ENCODE assay signal across 22 mouse cellular contexts in the genomic region with DNA sequence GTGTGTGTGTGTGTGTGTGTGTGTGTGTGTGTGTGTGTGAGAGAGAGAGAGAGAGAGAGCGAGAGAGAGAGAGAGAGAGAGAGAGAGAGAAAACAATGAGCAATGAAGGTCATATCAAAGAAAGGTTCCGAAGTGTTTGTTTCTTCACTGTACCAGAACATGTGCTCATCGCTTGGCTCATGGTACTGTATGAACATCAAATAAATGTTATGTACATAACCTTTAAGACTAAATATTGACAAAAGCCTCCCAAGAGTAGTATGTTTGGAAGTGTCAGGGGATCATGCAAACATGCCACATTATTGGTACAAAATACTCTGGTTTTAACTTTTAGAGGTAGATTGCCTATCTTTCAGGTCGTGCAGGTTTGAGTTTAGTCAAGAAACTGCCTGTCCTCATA.
DNase-seq lines count a peak whose midpoint lies in the region; ATAC-seq and TF ChIP-seq lines count a peak whose summit lies in the region.
"Had no signal": no experiment of that assay in that cellular context is flagged by ENCODE, and none has a peak within 500 bp of the region (broad histone marks: within the 10 kb centered on the region; RNA-seq: fewer than 3 reads in every experiment).

No protein-coding gene starts in this region.

- H3K4me2 ChIP-seq in liver, embryonic 14.5 days (ENCODE audit: low read depth) = no peak overlapping the region
- no peak overlapping the region for H3K4me2 ChIP-seq in liver, embryonic 11.5 days
- H3K4me2 ChIP-seq in liver, postnatal 0 days (ENCODE audit: low read depth, low read length) = no peak overlapping the region
- no peak overlapping the region for H3K4me2 ChIP-seq in stomach, embryonic 16.5 days (ENCODE audit: low read depth, low read length)
- H3K4me2 ChIP-seq: embryonic facial prominence, embryonic 12.5 days; embryonic facial prominence, embryonic 15.5 days; heart, embryonic 11.5 days; hindbrain, embryonic 12.5 days had no signal

- H3K4me3 ChIP-seq in liver, embryonic 14.5 days (ENCODE audit: insufficient read depth in 1 of 2, low read depth in 2 of 2, low read length in 2 of 2) = no peak overlapping the region
- H3K4me3 ChIP-seq in liver, embryonic 11.5 days (ENCODE audit: low read depth, low read length) = no peak overlapping the region
- no peak overlapping the region for H3K4me3 ChIP-seq in liver, postnatal 0 days (ENCODE audit: low read depth, low read length)
- H3K4me3 ChIP-seq in stomach, embryonic 16.5 days (replicated peaks; ENCODE audit: low read length) = no peak overlapping the region
- H3K4me3 ChIP-seq: embryonic facial prominence, embryonic 12.5 days; embryonic facial prominence, embryonic 15.5 days; gastrocnemius, adult 2 months; hindbrain, embryonic 12.5 days had no signal

- WGBS in liver, embryonic 14.5 days (ENCODE audit: insufficient replicate concordance) = 59% methylated on average over 4 of the region's 4 CpGs
- 78% methylated on average over 4 of the region's 4 CpGs for WGBS in liver, embryonic 11.5 days
- 64% methylated on average over 4 of the region's 4 CpGs for WGBS in liver, postnatal 0 days (ENCODE audit: insufficient replicate concordance)
- WGBS in stomach, embryonic 16.5 days = 57% methylated on average over 4 of the region's 4 CpGs

- DNase-seq in liver, embryonic 14.5 days (ENCODE audit: low read depth in 3 of 3, low spot score in 3 of 3) = peak in 1 of 3 experiments; percentile 5
- no peak for DNase-seq in liver, embryonic 11.5 days (ENCODE audit: low spot score)
- no peak for DNase-seq in liver, postnatal 0 days
- no peak for DNase-seq in ovary, adult 18-20 months (ENCODE audit: low spot score)
- DNase-seq: adrenal gland, adult 2 months; adrenal gland, postnatal 14 days; cerebellum, adult 11 months; cerebellum, adult 2 months; cerebellum, adult 9-11 months; cerebellum, postnatal 25 days; forebrain, postnatal 0 days; gastrocnemius, adult 2 months; gastrocnemius, postnatal 14 days; heart, adult 11 months had no signal

- H3K9me3 ChIP-seq in liver, embryonic 14.5 days (ENCODE audit: control insufficient read depth, low read length) = no peaks in the 10 kb centered on the region
- no peaks in the 10 kb centered on the region for H3K9me3 ChIP-seq in liver, embryonic 11.5 days (ENCODE audit: control insufficient read depth, low read length)
- H3K9me3 ChIP-seq in liver, postnatal 0 days (ENCODE audit: low read length) = no peaks in the 10 kb centered on the region
- H3K9me3 ChIP-seq in stomach, embryonic 16.5 days (replicated peaks; ENCODE audit: control insufficient read depth, low read length) = no peaks in the 10 kb centered on the region
- H3K9me3 ChIP-seq: embryonic facial prominence, embryonic 12.5 days; embryonic facial prominence, embryonic 15.5 days; hindbrain, embryonic 12.5 days had no signal

- peak; percentile 35; the same call in 1 of the 2 replicates for ATAC-seq in liver, embryonic 14.5 days (ENCODE audit: insufficient read depth)
- ATAC-seq in liver, embryonic 11.5 days (replicated peaks; ENCODE audit: low FRiP score) = no peak
- ATAC-seq in liver, postnatal 0 days = peak; percentile 98
- ATAC-seq in stomach, embryonic 16.5 days (ENCODE audit: insufficient read depth, low FRiP score) = peak; percentile 66; the same call in 1 of the 2 replicates
- no peak for ATAC-seq in megakaryocyte progenitor cell, adult 5-6 weeks (replicated peaks; ENCODE audit: poor library complexity)
- ATAC-seq: CD4-positive, CD25-positive, alpha-beta regulatory T cell, adult 4 months; forebrain, embryonic 14.5 days had no signal

- H3K27me3 ChIP-seq in liver, embryonic 14.5 days (ENCODE audit: control insufficient read depth, insufficient read depth, low read length) = no peaks in the 10 kb centered on the region
- no peaks in the 10 kb centered on the region for H3K27me3 ChIP-seq in liver, embryonic 11.5 days (replicated peaks; ENCODE audit: control insufficient read depth, insufficient read depth, low read length)
- no peaks in the 10 kb centered on the region for H3K27me3 ChIP-seq in liver, postnatal 0 days (ENCODE audit: insufficient read depth, low read length)
- no peaks in the 10 kb centered on the region for H3K27me3 ChIP-seq in stomach, embryonic 16.5 days (ENCODE audit: control insufficient read depth, insufficient read depth, low read length)
- H3K27me3 ChIP-seq: embryonic facial prominence, embryonic 12.5 days; embryonic facial prominence, embryonic 15.5 days; hindbrain, embryonic 12.5 days had no signal

- no peak overlapping the region for H3K9ac ChIP-seq in liver, embryonic 14.5 days (replicated peaks)
- H3K9ac ChIP-seq in liver, embryonic 11.5 days (ENCODE audit: low read depth, low read length) = no peak overlapping the region
- no peak overlapping the region for H3K9ac ChIP-seq in liver, postnatal 0 days (replicated peaks)
- H3K9ac ChIP-seq in stomach, embryonic 16.5 days (ENCODE audit: low read length) = no peak overlapping the region
- H3K9ac ChIP-seq: embryonic facial prominence, embryonic 12.5 days; embryonic facial prominence, embryonic 15.5 days; forebrain, postnatal 0 days; hindbrain, embryonic 12.5 days had no signal

- H3K4me1 ChIP-seq in liver, embryonic 14.5 days (replicated peaks; ENCODE audit: control insufficient read depth in 2 of 2, insufficient read depth in 2 of 2, low read length in 1 of 2) = peaks cover 0 to 1% of the 10 kb centered on the region in 2 experiments; a peak in 1 of 4 replicates
- H3K4me1 ChIP-seq in liver, embryonic 11.5 days (replicated peaks; ENCODE audit: control insufficient read depth, insufficient read depth, low read length) = no peaks in the 10 kb centered on the region
- no peaks in the 10 kb centered on the region for H3K4me1 ChIP-seq in liver, postnatal 0 days (ENCODE audit: insufficient read depth)
- no peaks in the 10 kb centered on the region for H3K4me1 ChIP-seq in stomach, embryonic 16.5 days (ENCODE audit: control insufficient read depth, insufficient read depth, low read length)
- H3K4me1 ChIP-seq: embryonic facial prominence, embryonic 12.5 days; embryonic facial prominence, embryonic 15.5 days; hindbrain, embryonic 12.5 days had no signal

- no peak overlapping the region for H3K27ac ChIP-seq in liver, embryonic 14.5 days
- H3K27ac ChIP-seq in liver, embryonic 11.5 days (ENCODE audit: low read depth, low read length) = no peak overlapping the region
- H3K27ac ChIP-seq in liver, postnatal 0 days (ENCODE audit: low read depth) = no peak overlapping the region
- H3K27ac ChIP-seq in stomach, embryonic 16.5 days (ENCODE audit: low read length) = no peak overlapping the region
- H3K27ac ChIP-seq: embryonic facial prominence, embryonic 12.5 days; embryonic facial prominence, embryonic 15.5 days; gastrocnemius, adult 2 months; hindbrain, embryonic 12.5 days had no signal

- no peak for TF ChIP-seq CTCF in liver, embryonic 14.5 days (IDR thresholded peaks at IDR 0.05; ENCODE audit: low read depth)
- TF ChIP-seq CTCF in liver, postnatal 0 days (IDR thresholded peaks at IDR 0.05; ENCODE audit: low read depth) = no peak

- no peak for TF ChIP-seq EP300 in liver, embryonic 14.5 days (IDR thresholded peaks at IDR 0.05; ENCODE audit: low read depth)
- no peak for TF ChIP-seq EP300 in liver, postnatal 0 days (IDR thresholded peaks at IDR 0.05; ENCODE audit: low read depth)

- no peaks in the 10 kb centered on the region for H3K36me3 ChIP-seq in liver, embryonic 14.5 days (replicated peaks; ENCODE audit: control insufficient read depth, insufficient read depth, low read depth)
- H3K36me3 ChIP-seq in liver, embryonic 11.5 days (ENCODE audit: control insufficient read depth, insufficient read depth, low read length) = no peaks in the 10 kb centered on the region
- no peaks in the 10 kb centered on the region for H3K36me3 ChIP-seq in liver, postnatal 0 days (replicated peaks; ENCODE audit: insufficient read depth, low read length)
- H3K36me3 ChIP-seq in stomach, embryonic 16.5 days (ENCODE audit: control insufficient read depth, insufficient read depth, low read length) = no peaks in the 10 kb centered on the region
- H3K36me3 ChIP-seq: embryonic facial prominence, embryonic 12.5 days; embryonic facial prominence, embryonic 15.5 days; hindbrain, embryonic 12.5 days had no signal

Comparison
In these comparisons a context has a peak if more than half of its experiments do, and no peak if none do; other contexts are left out.
1. ATAC-seq: peak in liver, embryonic 14.5 days (single experiment), liver, postnatal 0 days (single experiment) and stomach, embryonic 16.5 days (single experiment); none in liver, embryonic 11.5 days (single experiment) and megakaryocyte progenitor cell, adult 5-6 weeks (single experiment).